Mouse (Mus musculus): ENCODE data around the gene Prph2. TPM values are rescaled to one million over a fixed set of nuclear protein-coding genes. Genes with fewer than 3 reads are reported as not detected.

Prph2 gene
- polyA plus RNA-seq, 1 experiment = 2.9 TPM

DNA sequence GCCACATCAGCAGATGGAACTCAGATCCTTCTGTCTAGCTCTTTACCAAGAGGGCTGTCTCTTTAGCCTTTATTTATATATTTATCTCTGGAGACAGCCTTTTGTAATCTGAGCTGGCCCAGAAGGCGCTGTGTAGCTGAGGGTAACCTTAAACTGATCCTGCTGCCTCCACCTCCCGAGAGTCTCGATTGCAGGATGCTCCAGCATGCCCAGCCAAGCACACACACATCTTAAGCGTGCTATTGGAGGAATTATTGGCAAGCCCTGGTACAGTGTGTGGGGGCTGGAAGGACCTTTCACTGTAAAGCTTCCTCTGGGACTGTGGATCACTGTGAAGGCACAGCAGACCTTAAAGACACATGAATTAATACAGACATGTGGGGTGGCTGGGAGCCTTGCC, 8.7 kb downstream of the Prph2 start:
- Histone ChIP-seq H3K4me3 (ENCODE audit: control insufficient read depth, low read depth, low read length) (no peak overlapping the region), H3K27me3 (ENCODE audit: control insufficient read depth, insufficient read depth, low read length) (no peaks in the 10 kb centered on the region), H3K27ac (ENCODE audit: control insufficient read depth, insufficient read depth, low read depth, low read length) (no peak overlapping the region), H3K4me1 (ENCODE audit: control insufficient read depth, insufficient read depth, low read length) (peaks cover 4% of the 10 kb centered on the region), H3K36me3 (ENCODE audit: control insufficient read depth, insufficient read depth, low read length) (no peaks in the 10 kb centered on the region)
- TF ChIP-seq POLR2A (IDR thresholded peaks at IDR 0.05; ENCODE audit: control insufficient read depth, low read depth, low read length) (no peak), CTCF (IDR thresholded peaks at IDR 0.05; ENCODE audit: control insufficient read depth, insufficient read depth, insufficient replicate concordance, low read depth, low read length) (no peak)

- TF ChIP-seq CTCF (IDR thresholded peaks at IDR 0.05; ENCODE audit: control insufficient read depth, insufficient read depth, insufficient replicate concordance, low read depth, low read length) (no peak), POLR2A (IDR thresholded peaks at IDR 0.05; ENCODE audit: control insufficient read depth, low read depth, low read length) (no peak)
- H3K27ac ChIP-seq (ENCODE audit: control insufficient read depth, insufficient read depth, low read depth, low read length) = no peak overlapping the region
- H3K27me3 ChIP-seq (ENCODE audit: control insufficient read depth, insufficient read depth, low read length) = no peaks in the 10 kb centered on the region
- peaks cover 4% of the 10 kb centered on the region for H3K4me1 ChIP-seq (ENCODE audit: control insufficient read depth, insufficient read depth, low read length)
- H3K36me3 ChIP-seq (ENCODE audit: control insufficient read depth, insufficient read depth, low read length) = no peaks in the 10 kb centered on the region
- H3K4me3 ChIP-seq (ENCODE audit: control insufficient read depth, low read depth, low read length) = no peak overlapping the region
Observed at GRCm38 (mm10) chr17:46920855-46921254, 10.6 kb downstream of the Prph2 start.

DNA sequence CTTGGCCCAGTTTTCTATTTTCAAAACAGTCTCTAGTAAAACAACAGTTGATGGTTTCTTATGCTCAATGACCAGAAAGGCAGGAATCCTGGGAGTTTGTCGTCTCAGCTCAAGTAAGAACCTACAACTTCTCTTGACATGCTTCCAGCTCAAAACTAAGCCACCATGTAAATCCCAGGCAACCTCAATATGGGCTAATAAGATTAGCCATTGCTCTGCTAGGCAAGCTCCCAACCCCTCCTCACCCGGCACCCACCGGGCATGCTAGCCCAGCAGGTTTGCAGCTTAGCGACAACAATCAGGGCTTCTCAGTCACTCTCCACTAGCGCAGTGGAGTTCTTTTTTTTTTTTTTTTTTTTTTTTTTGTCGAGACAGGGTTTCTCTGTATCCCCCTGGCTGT, 15.9 kb downstream of the Prph2 start:
- no peak overlapping the region for H3K4me3 ChIP-seq (ENCODE audit: control insufficient read depth, low read depth, low read length)
- no peaks in the 10 kb centered on the region; the same call in 1 of the 2 replicates for H3K4me1 ChIP-seq (ENCODE audit: control insufficient read depth, insufficient read depth, low read length)
- H3K27ac ChIP-seq (ENCODE audit: control insufficient read depth, insufficient read depth, low read depth, low read length) = no peak overlapping the region
- no peaks in the 10 kb centered on the region for H3K27me3 ChIP-seq (ENCODE audit: control insufficient read depth, insufficient read depth, low read length)
- TF ChIP-seq POLR2A (IDR thresholded peaks at IDR 0.05; ENCODE audit: control insufficient read depth, low read depth, low read length) (no peak), CTCF (IDR thresholded peaks at IDR 0.05; ENCODE audit: control insufficient read depth, insufficient read depth, insufficient replicate concordance, low read depth, low read length) (no peak)
- no peaks in the 10 kb centered on the region for H3K36me3 ChIP-seq (ENCODE audit: control insufficient read depth, insufficient read depth, low read length)

DNA sequence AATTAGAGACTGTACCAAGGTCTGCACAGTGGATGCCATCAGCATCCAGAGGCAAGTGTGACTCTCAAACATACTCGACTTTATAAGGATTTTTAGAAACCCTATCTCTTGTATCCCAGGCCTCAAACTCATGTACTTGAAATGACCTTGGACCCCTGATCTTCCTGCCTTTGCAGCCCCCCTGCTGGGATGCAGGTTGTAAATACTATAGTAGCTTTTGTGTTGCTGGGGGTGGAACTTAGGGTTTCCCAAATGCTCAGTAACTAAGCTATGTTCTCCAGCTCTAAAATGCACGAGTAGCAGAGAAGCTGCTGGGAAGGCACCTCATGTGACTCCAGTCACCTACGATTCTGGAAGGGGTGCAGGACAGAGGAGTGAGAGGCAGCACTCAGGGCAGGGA, 16.7 kb downstream of the Prph2 start:
- H3K4me3 ChIP-seq (ENCODE audit: control insufficient read depth, low read depth, low read length) = no peak overlapping the region
- H3K4me1 ChIP-seq (ENCODE audit: control insufficient read depth, insufficient read depth, low read length) = no peaks in the 10 kb centered on the region; the same call in 1 of the 2 replicates
- TF ChIP-seq CTCF (IDR thresholded peaks at IDR 0.05; ENCODE audit: control insufficient read depth, insufficient read depth, insufficient replicate concordance, low read depth, low read length) = no peak
- TF ChIP-seq POLR2A (IDR thresholded peaks at IDR 0.05; ENCODE audit: control insufficient read depth, low read depth, low read length) = no peak
- H3K27me3 ChIP-seq (ENCODE audit: control insufficient read depth, insufficient read depth, low read length) = no peaks in the 10 kb centered on the region
- H3K36me3 ChIP-seq (ENCODE audit: control insufficient read depth, insufficient read depth, low read length) = no peaks in the 10 kb centered on the region
- no peak overlapping the region for H3K27ac ChIP-seq (ENCODE audit: control insufficient read depth, insufficient read depth, low read depth, low read length)

- H3K27ac ChIP-seq (ENCODE audit: control insufficient read depth, insufficient read depth, low read depth, low read length) = no peak overlapping the region
- no peaks in the 10 kb centered on the region; the same call in 1 of the 2 replicates for H3K4me1 ChIP-seq (ENCODE audit: control insufficient read depth, insufficient read depth, low read length)
- TF ChIP-seq CTCF (IDR thresholded peaks at IDR 0.05; ENCODE audit: control insufficient read depth, insufficient read depth, insufficient replicate concordance, low read depth, low read length) (no peak), POLR2A (IDR thresholded peaks at IDR 0.05; ENCODE audit: control insufficient read depth, low read depth, low read length) (no peak)
- H3K4me3 ChIP-seq (ENCODE audit: control insufficient read depth, low read depth, low read length) = no peak overlapping the region
- H3K27me3 ChIP-seq (ENCODE audit: control insufficient read depth, insufficient read depth, low read length) = no peaks in the 10 kb centered on the region
- H3K36me3 ChIP-seq (ENCODE audit: control insufficient read depth, insufficient read depth, low read length) = no peaks in the 10 kb centered on the region
Observed at GRCm38 (mm10) chr17:46927781-46928180, 17.5 kb downstream of the Prph2 start.

DNA sequence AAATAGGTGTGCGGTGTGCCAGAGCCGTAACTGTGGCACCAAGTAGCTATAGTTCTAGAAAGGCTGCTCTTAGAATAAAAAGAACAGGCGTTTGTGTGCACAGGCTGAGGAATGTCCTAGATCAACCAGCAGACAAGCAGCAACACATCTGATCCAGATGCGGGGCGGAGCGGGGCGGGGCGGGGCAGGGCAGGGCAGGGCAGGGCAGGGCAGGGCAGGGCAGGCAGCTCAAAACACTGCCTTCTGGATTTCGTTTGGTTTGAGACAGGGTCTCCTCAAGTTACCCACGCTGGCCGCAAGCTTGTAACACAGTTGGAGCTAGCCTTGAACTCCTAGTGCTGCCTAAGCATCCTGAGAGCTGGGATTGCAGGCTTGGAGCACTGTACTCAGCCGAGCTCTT, 19.0 kb downstream of the Prph2 start:
- H3K4me1 ChIP-seq (ENCODE audit: control insufficient read depth, insufficient read depth, low read length) = no peaks in the 10 kb centered on the region; the same call in 1 of the 2 replicates

GRCm38 (mm10) chr17:46929897-46930296, 19.6 kb downstream of the Prph2 start:
- no peak for TF ChIP-seq CTCF (IDR thresholded peaks at IDR 0.05; ENCODE audit: control insufficient read depth, insufficient read depth, insufficient replicate concordance, low read depth, low read length)
- TF ChIP-seq POLR2A (IDR thresholded peaks at IDR 0.05; ENCODE audit: control insufficient read depth, low read depth, low read length) = no peak
- Histone ChIP-seq H3K4me3 (ENCODE audit: control insufficient read depth, low read depth, low read length) (no peak overlapping the region), H3K4me1 (ENCODE audit: control insufficient read depth, insufficient read depth, low read length) (no peaks in the 10 kb centered on the region; the same call in 1 of the 2 replicates), H3K27ac (ENCODE audit: control insufficient read depth, insufficient read depth, low read depth, low read length) (no peak overlapping the region), H3K27me3 (ENCODE audit: control insufficient read depth, insufficient read depth, low read length) (no peaks in the 10 kb centered on the region), H3K36me3 (ENCODE audit: control insufficient read depth, insufficient read depth, low read length) (no peaks in the 10 kb centered on the region)

More for the DNA sequence above, 19.0 kb downstream of the Prph2 start:
- Histone ChIP-seq H3K27ac (ENCODE audit: control insufficient read depth, insufficient read depth, low read depth, low read length) (no peak overlapping the region), H3K4me3 (ENCODE audit: control insufficient read depth, low read depth, low read length) (no peak overlapping the region), H3K36me3 (ENCODE audit: control insufficient read depth, insufficient read depth, low read length) (no peaks in the 10 kb centered on the region), H3K27me3 (ENCODE audit: control insufficient read depth, insufficient read depth, low read length) (no peaks in the 10 kb centered on the region)
- no peak for TF ChIP-seq CTCF (IDR thresholded peaks at IDR 0.05; ENCODE audit: control insufficient read depth, insufficient read depth, insufficient replicate concordance, low read depth, low read length)
- TF ChIP-seq POLR2A (IDR thresholded peaks at IDR 0.05; ENCODE audit: control insufficient read depth, low read depth, low read length) = no peak

- TF ChIP-seq POLR2A (IDR thresholded peaks at IDR 0.05; ENCODE audit: control insufficient read depth, low read depth, low read length) (no peak), CTCF (IDR thresholded peaks at IDR 0.05; ENCODE audit: control insufficient read depth, insufficient read depth, insufficient replicate concordance, low read depth, low read length) (no peak)
- Histone ChIP-seq H3K27me3 (ENCODE audit: control insufficient read depth, insufficient read depth, low read length) (no peaks in the 10 kb centered on the region), H3K4me1 (ENCODE audit: control insufficient read depth, insufficient read depth, low read length) (no peaks in the 10 kb centered on the region), H3K27ac (ENCODE audit: control insufficient read depth, insufficient read depth, low read depth, low read length) (no peak overlapping the region), H3K36me3 (ENCODE audit: control insufficient read depth, insufficient read depth, low read length) (no peaks in the 10 kb centered on the region), H3K4me3 (ENCODE audit: control insufficient read depth, low read depth, low read length) (no peak overlapping the region)
Observed at GRCm38 (mm10) chr17:46932961-46933360, 22.7 kb downstream of the Prph2 start.

All from testis, adult 2 months (tissue).